Mouse (Mus musculus): ENCODE measurements around the gene Akr1b10.

DNA sequence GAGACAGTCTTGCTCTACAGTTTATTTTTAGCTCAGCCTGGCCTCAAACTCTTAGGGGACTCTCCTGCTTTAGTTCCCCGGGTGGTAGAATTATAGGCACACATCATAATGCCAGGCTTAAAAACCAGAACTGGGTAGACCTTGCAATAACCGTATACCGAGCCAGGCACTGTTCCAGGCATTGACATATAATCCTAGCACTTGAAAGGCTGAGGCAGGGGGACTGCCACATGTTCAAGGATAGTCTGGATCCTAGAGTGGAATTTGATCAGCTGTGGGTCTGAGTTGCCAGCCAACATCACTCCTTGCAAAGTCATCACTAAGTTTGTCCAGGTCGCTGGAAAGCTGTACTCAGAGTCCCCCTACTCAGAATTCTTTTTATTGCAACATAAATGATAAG, 42.0 kb upstream of the Akr1b10 start:
- no peak for TF ChIP-seq CTCF (IDR thresholded peaks at IDR 0.05; ENCODE audit: borderline replicate concordance, control insufficient read depth, extremely low read depth, insufficient read depth, low read length, poor library complexity)
- no peak for TF ChIP-seq POLR2A (IDR thresholded peaks at IDR 0.05; ENCODE audit: control insufficient read depth, extremely low read depth, insufficient read depth, low read length, poor library complexity)
